Mouse (Mus musculus) megakaryocyte, embryonic 14.5 days (primary cell): ENCODE data around the gene Clstn2. TPM values are rescaled to one million over a fixed set of nuclear protein-coding genes. Genes with fewer than 3 reads are reported as not detected.

ENCODE experiments used
- H3K27me3 ChIP-seq: replicated peaks from 2 replicates; pipeline ENCODE3; 2012; ENCODE audit warnings: inconsistent platforms
- H3K36me3 ChIP-seq: replicated peaks from 2 replicates; pipeline ENCODE3; 2012; ENCODE audit warnings: low read length, inconsistent platforms, mixed read lengths
- H3K4me1 ChIP-seq: 2 replicates; pipeline ENCODE4 v1.6.1; 2012; ENCODE audit warnings: inconsistent platforms
- H3K4me3 ChIP-seq: replicated peaks from 2 replicates; pipeline ENCODE3; 2012; ENCODE audit warnings: moderate library complexity, mild to moderate bottlenecking, inconsistent platforms
- H3K9me3 ChIP-seq: 2 replicates; pipeline ENCODE4 v1.6.1; 2012; ENCODE audit warnings: inconsistent platforms
- FLI1 ChIP-seq: IDR thresholded peaks from 2 replicates; pipeline ENCODE4 v1.6.1; 2012; ENCODE audit warnings: low read length, inconsistent platforms, mixed read lengths
- GATA1 ChIP-seq: IDR thresholded peaks from 3 replicates; pipeline ENCODE4 v1.6.1; 2012; ENCODE audit warnings: mixed read lengths, low read length, inconsistent platforms, borderline replicate concordance
- polyA plus RNA-seq: library from polyadenylated mRNA; stranded (reverse); fragments of >175 nt; gene quantifications from 2 replicates; pipeline ENCODE4 v1.2.3, GENCODE M21; 2012; ENCODE audit warnings: low replicate concordance; ENCODE audit not compliant: insufficient read depth

The Clstn2 gene
- polyA plus RNA-seq, 1 experiment, result not detected

DNA sequence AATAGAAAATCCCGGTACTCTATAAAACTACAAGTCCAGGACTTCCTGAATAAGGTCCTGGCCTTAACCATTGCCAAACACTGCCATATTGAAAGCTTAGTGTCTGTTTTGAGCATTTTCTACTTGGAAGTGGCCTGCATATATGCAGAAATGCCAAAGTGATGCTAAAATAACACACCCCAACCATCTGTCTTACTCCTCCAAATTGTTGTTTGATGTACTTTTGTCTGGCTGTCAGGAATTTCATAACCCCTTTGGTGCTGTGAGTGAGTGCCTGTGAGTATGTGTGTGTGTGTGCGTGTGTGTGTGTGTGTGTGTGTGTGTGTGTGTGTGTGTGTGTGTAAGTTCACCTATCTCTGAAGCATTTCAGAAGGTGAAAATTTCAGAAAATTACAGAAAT is 13.1 kb downstream of the Clstn2 start:
- H3K9me3 ChIP-seq, result peaks cover 4% of the 10 kb centered on the region; the same call in 1 of the 2 replicates
- H3K4me3 ChIP-seq, result no peak overlapping the region
- no peaks in the 10 kb centered on the region for H3K4me1 ChIP-seq
- TF ChIP-seq FLI1 (no peak), GATA1 (no peak)
- no peaks in the 10 kb centered on the region for H3K36me3 ChIP-seq
- H3K27me3 ChIP-seq, result no peaks in the 10 kb centered on the region

DNA sequence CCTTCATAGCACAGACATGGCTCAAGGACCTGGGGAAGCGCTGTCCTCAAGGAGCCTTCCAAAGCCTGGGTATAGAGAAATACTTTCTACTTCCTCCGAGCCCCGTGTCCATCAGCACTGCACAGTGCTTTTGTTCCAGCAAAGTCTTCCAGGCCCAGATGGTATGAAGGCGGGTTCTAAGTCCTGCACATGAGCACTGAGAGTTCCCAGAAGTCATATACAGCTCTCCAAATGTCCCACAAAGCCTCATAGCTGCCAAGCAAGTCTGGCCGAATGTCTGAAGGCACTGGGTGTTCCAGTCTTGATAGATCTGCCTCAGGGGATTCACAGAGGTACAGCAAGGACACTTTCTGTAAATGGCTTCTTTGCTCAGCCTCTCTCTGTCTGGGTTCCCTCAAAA is 14.3 kb downstream of the Clstn2 start:
- H3K36me3 ChIP-seq, result no peaks in the 10 kb centered on the region
- H3K9me3 ChIP-seq, result peaks cover 1% of the 10 kb centered on the region; the same call in 1 of the 2 replicates
- TF ChIP-seq GATA1, result no peak
- TF ChIP-seq FLI1, result no peak
- H3K4me1 ChIP-seq, result no peaks in the 10 kb centered on the region
- H3K27me3 ChIP-seq, result no peaks in the 10 kb centered on the region
- H3K4me3 ChIP-seq, result no peak overlapping the region

DNA sequence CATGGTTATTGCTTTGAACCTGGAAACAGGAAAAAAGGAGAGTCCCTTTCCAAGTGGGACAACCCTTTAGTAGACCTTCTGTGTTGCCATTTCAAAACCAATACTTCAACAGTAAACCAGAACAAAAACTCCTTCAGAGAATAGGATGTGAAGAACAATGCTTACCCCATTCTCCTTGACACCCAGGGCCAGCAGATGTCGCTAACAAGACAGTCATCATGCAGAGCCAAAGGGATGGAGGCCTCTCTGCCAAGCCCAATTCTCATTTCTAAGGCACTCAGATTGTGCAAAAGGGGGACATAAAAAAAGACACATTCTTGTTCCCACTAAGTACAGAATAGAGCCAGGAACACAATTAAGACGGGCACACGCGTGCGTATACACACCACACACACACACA is 16.4 kb downstream of the Clstn2 start:
- Histone ChIP-seq H3K4me3 (no peak overlapping the region), H3K36me3 (no peaks in the 10 kb centered on the region), H3K4me1 (no peaks in the 10 kb centered on the region), H3K27me3 (no peaks in the 10 kb centered on the region), H3K9me3 (0 out of 2 replicates have a peak, but pooled peaks cover 5% of the 10 kb centered on the region)
- no peak for TF ChIP-seq GATA1
- no peak for TF ChIP-seq FLI1

DNA sequence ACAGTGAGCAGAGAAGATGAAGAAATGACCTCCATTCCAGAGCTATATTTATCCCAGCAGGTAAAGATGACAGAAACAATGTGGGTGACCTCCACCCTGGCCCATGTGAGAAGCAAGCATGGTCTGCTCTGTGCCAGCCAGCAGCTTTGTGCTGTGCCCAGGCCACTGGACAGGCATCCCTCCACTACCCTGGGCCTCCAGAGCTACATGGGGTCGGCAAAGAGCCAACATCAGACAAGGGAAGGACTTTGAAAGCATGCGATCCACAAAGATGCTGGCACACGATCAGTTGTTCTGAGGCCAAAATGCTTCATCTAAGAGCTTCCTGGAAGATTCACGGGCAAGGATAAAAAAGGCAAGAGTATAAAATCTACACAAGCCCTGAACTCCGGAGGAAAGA is 36.6 kb downstream of the Clstn2 start:
- Histone ChIP-seq H3K36me3 (no peaks in the 10 kb centered on the region), H3K4me3 (no peak overlapping the region), H3K27me3 (no peaks in the 10 kb centered on the region), H3K4me1 (no peaks in the 10 kb centered on the region), H3K9me3 (peaks cover 10% of the 10 kb centered on the region; the same call in 1 of the 2 replicates)
- no peak for TF ChIP-seq GATA1
- no peak for TF ChIP-seq FLI1

DNA sequence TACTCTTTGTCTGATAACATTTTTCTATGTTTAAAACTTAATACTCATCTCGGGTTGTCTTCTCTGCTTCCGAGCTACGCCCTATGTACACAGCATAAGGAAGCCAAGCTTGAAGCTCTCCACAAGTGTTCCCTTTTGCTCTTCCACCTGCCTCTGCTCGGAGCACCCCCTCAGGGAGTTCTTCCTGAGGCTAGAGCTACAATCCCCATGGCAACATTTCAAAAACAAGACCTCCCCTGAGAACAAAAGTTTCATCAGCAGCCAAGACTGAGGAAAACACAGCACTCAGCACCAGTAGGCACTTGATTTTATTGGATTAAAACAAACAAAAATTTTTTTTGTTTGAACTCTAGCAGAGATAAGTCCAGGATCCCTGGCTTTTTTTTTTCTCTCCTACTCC is 37.3 kb downstream of the Clstn2 start:
- peaks cover 10% of the 10 kb centered on the region; the same call in 1 of the 2 replicates for H3K9me3 ChIP-seq
- H3K4me1 ChIP-seq, result no peaks in the 10 kb centered on the region
- H3K27me3 ChIP-seq, result no peaks in the 10 kb centered on the region
- no peaks in the 10 kb centered on the region for H3K36me3 ChIP-seq
- no peak overlapping the region for H3K4me3 ChIP-seq
- TF ChIP-seq FLI1 (no peak), GATA1 (no peak)

DNA sequence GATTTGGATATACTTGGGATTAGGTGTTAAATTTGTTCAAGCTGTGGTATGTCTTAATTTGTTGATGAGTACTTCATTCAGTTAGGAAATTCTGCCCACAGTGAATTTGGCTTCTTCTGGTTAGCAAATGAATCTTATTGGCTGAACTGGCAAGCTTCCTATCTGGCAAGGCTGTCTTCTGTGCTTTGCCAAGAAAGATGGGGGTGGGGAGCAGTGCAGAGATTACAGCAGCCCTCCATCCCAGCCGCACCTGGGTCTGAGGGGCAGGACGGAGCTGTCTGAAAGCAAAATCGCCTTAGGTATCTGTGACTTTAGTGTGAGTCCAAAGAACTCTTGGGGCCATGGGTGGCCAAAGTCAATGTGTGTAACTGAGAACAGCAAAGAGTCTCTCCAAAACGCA is 40.9 kb downstream of the Clstn2 start:
- Histone ChIP-seq H3K9me3 (0 out of 2 replicates have a peak, but pooled peaks cover 6% of the 10 kb centered on the region), H3K4me1 (no peaks in the 10 kb centered on the region), H3K4me3 (no peak overlapping the region), H3K27me3 (no peaks in the 10 kb centered on the region), H3K36me3 (no peaks in the 10 kb centered on the region)
- TF ChIP-seq FLI1 (no peak), GATA1 (no peak)

DNA sequence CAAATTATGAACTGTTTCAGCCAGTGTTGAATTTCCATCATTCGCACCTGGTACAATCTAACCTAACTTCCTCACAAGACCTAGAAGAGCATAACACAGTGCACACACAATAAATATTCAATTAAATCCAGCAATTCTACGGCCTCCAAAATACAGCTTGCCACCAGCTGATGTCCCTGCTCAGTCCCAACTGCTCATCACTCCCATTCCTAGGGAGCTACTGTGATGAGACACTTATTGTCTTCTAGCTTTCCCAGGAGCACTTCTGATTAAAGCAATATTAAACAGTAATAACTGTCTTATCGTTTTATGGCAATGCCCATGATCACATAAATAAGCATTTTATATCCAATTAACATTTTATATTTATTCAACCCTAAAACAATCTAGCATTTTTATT is 55.6 kb downstream of the Clstn2 start:
- Histone ChIP-seq H3K27me3 (no peaks in the 10 kb centered on the region), H3K9me3 (no peaks in the 10 kb centered on the region), H3K4me1 (no peaks in the 10 kb centered on the region), H3K36me3 (no peaks in the 10 kb centered on the region), H3K4me3 (no peak overlapping the region)
- TF ChIP-seq GATA1 (no peak), FLI1 (no peak)

DNA sequence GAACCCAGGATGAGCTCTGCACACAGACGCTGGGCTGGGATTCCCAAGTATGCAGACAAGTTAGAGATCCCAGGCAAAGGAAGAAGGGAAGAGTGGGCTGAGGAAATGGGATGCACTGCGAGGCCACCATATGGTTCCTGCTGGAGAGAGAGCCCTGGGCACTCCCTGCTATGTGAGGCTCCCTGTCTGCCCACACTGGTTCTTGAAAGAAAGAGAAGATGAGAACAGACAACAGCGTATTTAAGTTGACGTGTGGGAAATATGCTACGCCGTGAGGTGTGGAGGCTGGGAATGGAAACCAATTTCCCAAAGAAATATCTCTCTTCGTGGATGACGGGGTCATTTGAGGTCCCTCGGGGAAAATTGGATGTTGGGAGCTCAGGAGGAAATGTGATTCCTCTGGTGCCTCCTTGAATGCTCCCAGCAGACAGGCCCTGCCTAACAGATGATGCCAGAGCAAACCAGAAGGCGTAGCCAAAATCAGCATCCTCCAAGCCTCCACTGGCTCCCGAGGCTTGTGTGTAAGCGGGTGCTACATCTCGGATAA is 58.1 kb downstream of the Clstn2 start:
- Histone ChIP-seq H3K4me1 (no peaks in the 10 kb centered on the region), H3K4me3 (no peak overlapping the region), H3K27me3 (no peaks in the 10 kb centered on the region), H3K9me3 (no peaks in the 10 kb centered on the region), H3K36me3 (no peaks in the 10 kb centered on the region)
- TF ChIP-seq GATA1, result no peak
- no peak for TF ChIP-seq FLI1

DNA sequence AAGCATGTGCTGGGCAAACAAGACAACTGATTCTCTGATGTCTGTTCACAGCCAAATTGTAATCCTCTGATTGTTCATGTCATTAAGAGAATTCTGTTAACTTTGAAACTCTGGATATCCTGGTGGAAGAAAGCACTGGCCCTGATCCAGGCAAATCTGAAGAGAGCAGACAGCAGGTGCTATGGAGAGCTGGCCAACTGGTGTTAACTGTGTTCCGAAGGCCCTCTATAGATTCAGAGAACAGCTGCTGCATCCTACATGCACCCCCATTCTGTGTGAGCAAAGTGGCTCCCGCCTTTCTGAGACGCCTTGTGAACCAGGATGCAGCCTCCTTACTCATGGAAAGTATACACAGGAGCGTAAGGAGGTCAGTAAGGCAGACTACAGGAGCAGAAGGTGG is 66.3 kb downstream of the Clstn2 start:
- H3K9me3 ChIP-seq, result no peaks in the 10 kb centered on the region
- TF ChIP-seq FLI1, result no peak
- H3K27me3 ChIP-seq, result no peaks in the 10 kb centered on the region
- H3K4me3 ChIP-seq, result no peak overlapping the region
- no peaks in the 10 kb centered on the region for H3K36me3 ChIP-seq
- no peaks in the 10 kb centered on the region for H3K4me1 ChIP-seq

DNA sequence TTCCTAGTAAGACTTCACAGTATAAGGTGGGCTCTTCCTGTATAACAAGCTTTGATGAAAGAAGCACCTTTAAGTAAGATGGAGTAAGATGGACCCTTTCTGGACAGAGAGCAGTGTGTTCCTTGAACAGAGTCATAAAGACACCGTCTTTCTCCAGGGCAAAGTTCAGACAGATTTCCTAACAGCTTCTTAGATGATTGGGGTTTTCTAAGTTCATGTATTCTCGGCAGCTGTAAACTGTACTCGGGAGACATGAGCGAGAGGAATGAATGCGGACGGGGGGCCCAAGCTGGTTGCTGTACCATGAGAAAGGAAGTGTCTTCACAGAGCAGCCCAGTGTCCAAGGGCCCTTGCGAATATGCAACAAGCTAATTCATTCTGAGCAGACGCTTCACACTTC is 75.5 kb downstream of the Clstn2 start:
- no peaks in the 10 kb centered on the region for H3K27me3 ChIP-seq
- TF ChIP-seq FLI1, result no peak
- TF ChIP-seq GATA1, result no peak
- no peak overlapping the region for H3K4me3 ChIP-seq
- H3K36me3 ChIP-seq, result no peaks in the 10 kb centered on the region
- no peaks in the 10 kb centered on the region for H3K4me1 ChIP-seq
- peaks cover 12% of the 10 kb centered on the region; the same call in 1 of the 2 replicates for H3K9me3 ChIP-seq

DNA sequence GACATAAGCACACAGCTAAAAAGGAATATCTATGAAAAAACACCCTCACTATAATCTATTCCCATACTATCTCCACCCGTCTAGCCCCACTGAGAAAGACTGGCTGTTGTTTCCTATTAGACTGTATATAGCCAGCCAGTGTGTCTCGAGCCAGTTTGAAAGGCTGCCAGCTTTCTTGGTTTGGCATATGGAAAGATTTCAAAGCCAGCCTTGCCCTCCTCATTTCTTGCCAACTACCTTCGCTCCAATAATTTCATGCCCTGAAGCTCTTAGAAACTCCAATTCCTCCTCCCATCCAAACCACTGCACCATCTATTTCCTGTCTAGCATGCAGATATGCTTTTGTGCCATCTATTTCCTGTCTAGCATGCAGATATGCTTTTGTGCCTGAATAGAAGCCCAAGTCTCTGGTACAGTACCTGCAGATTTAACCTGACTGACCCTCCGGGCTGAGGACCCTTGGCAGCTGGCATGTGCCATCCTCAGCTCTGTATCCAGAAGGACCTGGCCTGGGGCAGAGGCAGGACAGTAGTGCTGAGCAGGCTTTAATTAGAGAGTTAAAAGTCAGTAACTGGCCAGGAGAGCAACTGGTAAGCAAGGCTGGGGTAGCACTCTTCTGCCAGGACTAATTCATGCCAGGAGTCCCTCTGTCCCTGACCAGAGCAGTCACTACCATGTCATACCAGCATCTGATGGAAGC is 76.4 kb downstream of the Clstn2 start:
- Histone ChIP-seq H3K4me3 (no peak overlapping the region), H3K27me3 (no peaks in the 10 kb centered on the region), H3K9me3 (peaks cover 12% of the 10 kb centered on the region; the same call in 1 of the 2 replicates), H3K4me1 (no peaks in the 10 kb centered on the region), H3K36me3 (no peaks in the 10 kb centered on the region)
- TF ChIP-seq GATA1 (no peak), FLI1 (no peak)
